ENCODE assay signal across 26 mouse cellular contexts in the genomic region with DNA sequence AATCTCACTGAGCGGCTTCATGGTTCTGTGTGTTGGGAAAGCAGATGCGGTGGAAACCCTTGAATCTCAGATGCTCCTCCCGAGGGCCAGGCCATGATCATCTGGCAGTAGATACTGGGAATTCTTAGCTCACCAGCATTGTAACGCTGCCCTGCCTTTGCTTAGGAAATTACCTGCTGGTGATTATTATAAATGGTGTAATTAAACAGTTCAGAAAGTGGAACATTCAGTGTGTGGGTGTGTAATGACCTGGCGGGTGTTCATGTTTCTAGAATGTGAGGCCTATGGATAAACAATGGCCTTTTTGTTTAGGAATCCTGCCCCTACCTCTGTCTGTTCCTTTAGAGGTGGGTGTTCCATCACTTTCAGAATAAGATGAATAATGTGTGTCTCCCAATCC. TPM values are rescaled to one million over a fixed set of nuclear protein-coding genes. Genes with fewer than 3 reads are reported as not detected.
DNase-seq lines count a peak whose midpoint lies in the region; ATAC-seq and TF ChIP-seq lines count a peak whose summit lies in the region.
"Had no signal": no experiment of that assay in that cellular context is flagged by ENCODE, and none has a peak within 500 bp of the region (broad histone marks: within the 10 kb centered on the region; RNA-seq: fewer than 3 reads in every experiment).

No protein-coding gene starts in this region.

- no peak for ATAC-seq in hindbrain, embryonic 14.5 days (ENCODE audit: low FRiP score)
- no peak for ATAC-seq in hindbrain, embryonic 13.5 days (ENCODE audit: low FRiP score)
- no peak for ATAC-seq in stomach, embryonic 15.5 days (ENCODE audit: insufficient read depth, low FRiP score, low read depth)
- no peak for ATAC-seq in stomach, postnatal 0 days (ENCODE audit: low FRiP score, low TSS enrichment)
- ATAC-seq: CD4-positive, CD25-positive, alpha-beta regulatory T cell, adult 4 months; forebrain, embryonic 13.5 days; forebrain, embryonic 15.5 days; forebrain, postnatal 0 days had no signal

- no peak for TF ChIP-seq EP300 in stomach, postnatal 0 days (optimal IDR thresholded peaks at IDR 0.05)

- no peak overlapping the region for H3K9ac ChIP-seq in hindbrain, embryonic 14.5 days
- no peak overlapping the region for H3K9ac ChIP-seq in hindbrain, embryonic 13.5 days
- H3K9ac ChIP-seq in stomach, embryonic 15.5 days: no peak overlapping the region
- H3K9ac ChIP-seq in stomach, postnatal 0 days (ENCODE audit: low read length): no peak overlapping the region
- H3K9ac ChIP-seq: embryonic facial prominence, embryonic 13.5 days; embryonic facial prominence, embryonic 15.5 days; forebrain, embryonic 13.5 days; forebrain, embryonic 15.5 days; forebrain, postnatal 0 days had no signal

- TF ChIP-seq CTCF in stomach, postnatal 0 days (IDR thresholded peaks at IDR 0.05; ENCODE audit: low read depth): no peak

- H3K36me3 ChIP-seq in hindbrain, embryonic 14.5 days (replicated peaks; ENCODE audit: control insufficient read depth, insufficient read depth): no peaks in the 10 kb centered on the region
- no peaks in the 10 kb centered on the region for H3K36me3 ChIP-seq in hindbrain, embryonic 13.5 days
- H3K36me3 ChIP-seq in stomach, embryonic 15.5 days: no peaks in the 10 kb centered on the region
- H3K36me3 ChIP-seq in stomach, postnatal 0 days (ENCODE audit: control insufficient read depth, insufficient read depth, low read length): no peaks in the 10 kb centered on the region
- H3K36me3 ChIP-seq: embryonic facial prominence, embryonic 13.5 days; embryonic facial prominence, embryonic 15.5 days; forebrain, embryonic 15.5 days; G1E had no signal

- H3K27me3 ChIP-seq in hindbrain, embryonic 14.5 days (ENCODE audit: control insufficient read depth, insufficient read depth, low read length): no peaks in the 10 kb centered on the region
- H3K27me3 ChIP-seq in hindbrain, embryonic 13.5 days: no peaks in the 10 kb centered on the region
- no peaks in the 10 kb centered on the region for H3K27me3 ChIP-seq in stomach, embryonic 15.5 days (replicated peaks)
- H3K27me3 ChIP-seq in stomach, postnatal 0 days (ENCODE audit: control insufficient read depth, insufficient read depth, low read length): no peaks in the 10 kb centered on the region
- H3K27me3 ChIP-seq: CH12.LX; embryonic facial prominence, embryonic 13.5 days; embryonic facial prominence, embryonic 15.5 days had no signal

- 69% methylated on average over 5 of the region's 5 CpGs for WGBS in hindbrain, embryonic 14.5 days
- WGBS in hindbrain, embryonic 13.5 days: 75% methylated on average over 5 of the region's 5 CpGs
- WGBS in stomach, embryonic 15.5 days: 57% methylated on average over 5 of the region's 5 CpGs
- 61% methylated on average over 5 of the region's 5 CpGs for WGBS in stomach, postnatal 0 days

- no peaks in the 10 kb centered on the region for H3K9me3 ChIP-seq in hindbrain, embryonic 14.5 days (ENCODE audit: control insufficient read depth, low read length)
- no peaks in the 10 kb centered on the region for H3K9me3 ChIP-seq in hindbrain, embryonic 13.5 days
- no peaks in the 10 kb centered on the region for H3K9me3 ChIP-seq in stomach, embryonic 15.5 days
- H3K9me3 ChIP-seq in stomach, postnatal 0 days (ENCODE audit: control insufficient read depth, low read length): no peaks in the 10 kb centered on the region
- H3K9me3 ChIP-seq: embryonic facial prominence, embryonic 13.5 days; embryonic facial prominence, embryonic 15.5 days; forebrain, embryonic 13.5 days; forebrain, embryonic 15.5 days; G1E had no signal

- H3K4me1 ChIP-seq in hindbrain, embryonic 14.5 days (replicated peaks; ENCODE audit: control insufficient read depth, insufficient read depth, low read length): peaks cover 17% of the 10 kb centered on the region
- H3K4me1 ChIP-seq in hindbrain, embryonic 13.5 days (replicated peaks): peaks cover 15% of the 10 kb centered on the region
- 0 out of 2 replicates have a peak, but pooled peaks cover 3% of the 10 kb centered on the region for H3K4me1 ChIP-seq in stomach, embryonic 15.5 days
- H3K4me1 ChIP-seq in stomach, postnatal 0 days (replicated peaks; ENCODE audit: control insufficient read depth, insufficient read depth): no peaks in the 10 kb centered on the region

- no peak overlapping the region for H3K4me3 ChIP-seq in hindbrain, embryonic 14.5 days (replicated peaks; ENCODE audit: low read length)
- H3K4me3 ChIP-seq in hindbrain, embryonic 13.5 days: no peak overlapping the region
- H3K4me3 ChIP-seq in stomach, embryonic 15.5 days (replicated peaks): no peak overlapping the region
- H3K4me3 ChIP-seq in stomach, postnatal 0 days (ENCODE audit: low read depth, low read length): no peak overlapping the region
- H3K4me3 ChIP-seq: embryonic facial prominence, embryonic 13.5 days; embryonic facial prominence, embryonic 15.5 days; erythroblast, embryonic 14.5 days; forebrain, embryonic 13.5 days; forebrain, embryonic 15.5 days had no signal

- no peak for DNase-seq in hindbrain, embryonic 14.5 days (ENCODE audit: low spot score)
- DNase-seq in stomach, postnatal 0 days (ENCODE audit: low spot score): no peak
- peak; percentile 70 for DNase-seq in gonadal fat pad, adult 2 months (ENCODE audit: low read depth)
- no peak for DNase-seq in lung, postnatal 14 days
- DNase-seq: adrenal gland, adult 2 months; adrenal gland, postnatal 10 days; adrenal gland, postnatal 25 days; B cell, adult 2 months; cerebellum, adult 11 months; cerebellum, adult 18-20 months; cerebellum, adult 8-10 months; cerebellum, adult 9-11 months; cerebellum, postnatal 14 days; cerebellum, postnatal 36 days; embryo, embryonic 11 days; forebrain, postnatal 0 days had no signal

- H3K4me2 ChIP-seq in hindbrain, embryonic 14.5 days (replicated peaks): no peak overlapping the region
- no peak overlapping the region for H3K4me2 ChIP-seq in hindbrain, embryonic 13.5 days
- H3K4me2 ChIP-seq in stomach, embryonic 15.5 days: no peak overlapping the region
- H3K4me2 ChIP-seq in stomach, postnatal 0 days (replicated peaks; ENCODE audit: low read depth): no peak overlapping the region
- H3K4me2 ChIP-seq: embryonic facial prominence, embryonic 13.5 days; embryonic facial prominence, embryonic 15.5 days; forebrain, embryonic 13.5 days; forebrain, embryonic 15.5 days had no signal

- H3K27ac ChIP-seq in hindbrain, embryonic 14.5 days: peak overlapping the region; percentile 21; the same call in 1 of the 2 replicates
- H3K27ac ChIP-seq in hindbrain, embryonic 13.5 days: no peak overlapping the region
- H3K27ac ChIP-seq in stomach, embryonic 15.5 days: 0 out of 2 replicates have a peak overlapping the region, but pooled peaks have one; percentile 0
- H3K27ac ChIP-seq in stomach, postnatal 0 days (replicated peaks): no peak overlapping the region
- H3K27ac ChIP-seq: embryonic facial prominence, embryonic 13.5 days; embryonic facial prominence, embryonic 15.5 days; forebrain, embryonic 13.5 days; forebrain, embryonic 15.5 days had no signal

RNA-seq across cellular contexts. Expression of gene Nhsl1, which starts 39.7 kb away (rescaled TPM):
- 17.7 and 17.8 TPM in 2 replicates for polyA plus RNA-seq in hindbrain, embryonic 14.5 days (2014; fragmentation: Nextera tagmentation; extraction: Ambion mirVana)
- polyA plus RNA-seq in hindbrain, embryonic 13.5 days (2015; fragmentation: Nextera tagmentation; extraction: Ambion mirVana): 18.9 and 20.7 TPM in 2 replicates
- polyA plus RNA-seq in stomach, embryonic 15.5 days (2015; fragmentation: Nextera tagmentation; extraction: Ambion mirVana): 7.0 and 8.2 TPM in 2 replicates
- 4.3 and 4.7 TPM in 2 replicates for polyA plus RNA-seq in stomach, postnatal 0 days (2015; fragmentation: Nextera tagmentation; extraction: Ambion mirVana)
- polyA plus RNA-seq in gonadal fat pad, adult 2 months (2012; rRNA removed): 24.2 and 40.0 TPM in 2 replicates
- polyA plus RNA-seq: erythroblast, embryonic 14.5 days; G1E had no signal

Comparison
In these comparisons a context has a peak if more than half of its experiments do, and no peak if none do; other contexts are left out.
1. H3K27ac ChIP-seq: peak in hindbrain, embryonic 14.5 days (single experiment) and stomach, embryonic 15.5 days (single experiment); none in hindbrain, embryonic 13.5 days (single experiment) and stomach, postnatal 0 days (single experiment).